8 mouse cellular contexts compared by ENCODE assay signal in the genomic region with DNA sequence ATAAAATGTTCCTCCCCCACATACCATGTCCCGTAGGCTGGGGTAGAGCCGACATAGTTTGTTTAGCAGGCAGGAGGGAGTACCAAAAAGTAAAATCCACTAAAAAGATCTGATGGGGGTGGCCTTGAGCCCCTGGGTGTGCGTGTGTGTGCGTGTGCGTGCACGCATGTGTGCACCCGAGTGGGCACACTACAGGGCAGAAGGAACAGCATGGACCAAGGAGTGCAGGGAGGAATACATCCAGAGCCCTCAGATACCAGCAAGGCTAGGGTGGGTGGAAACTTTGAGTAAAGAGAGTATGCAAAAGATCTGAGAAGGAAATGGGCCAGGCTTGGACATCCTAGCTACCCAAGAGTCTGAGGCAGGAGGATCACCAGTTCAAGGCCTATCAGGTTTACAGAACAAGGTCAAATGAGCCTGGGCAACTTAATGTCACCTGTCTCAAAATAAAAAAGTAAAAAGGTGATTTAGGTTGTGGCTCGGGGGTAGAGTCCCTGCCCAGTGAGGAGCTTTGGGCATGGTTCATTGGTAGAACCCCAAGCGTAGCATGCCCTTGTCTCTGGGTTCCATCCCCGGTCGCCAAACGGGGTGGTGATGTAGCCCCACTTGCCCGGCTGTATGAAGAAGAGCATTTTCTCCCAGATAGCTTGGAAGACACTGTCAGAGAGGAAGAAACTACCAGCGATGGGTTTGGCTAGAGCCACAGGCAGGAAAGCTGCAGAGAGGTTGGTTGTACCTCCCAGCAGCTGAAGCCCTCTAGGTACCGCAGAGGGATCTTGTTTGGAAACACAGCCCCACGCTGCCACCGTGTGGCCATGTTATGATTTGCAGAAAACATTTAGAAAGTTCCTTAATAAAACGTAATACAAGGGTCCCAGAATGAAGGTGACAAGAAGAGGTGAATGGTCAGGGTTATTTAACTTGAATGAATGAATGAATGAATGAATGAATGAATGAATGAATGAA. TPM values are rescaled to one million over a fixed set of nuclear protein-coding genes. Genes with fewer than 3 reads are reported as not detected.
A peak's percentile ranks its signal among the peaks of the same experiment; 100 is the strongest.
DNase-seq lines count a peak whose midpoint lies in the region.

No protein-coding gene starts in this region.

- DNase-seq in ES-CJ7 (ENCODE audit: low read depth, low spot score): peak; percentile 91
- DNase-seq in adrenal gland, adult 2 months: peak; percentile 66
- DNase-seq in embryo, embryonic 11.5 days (ENCODE audit: low read depth, low spot score): peak; percentile 78
- DNase-seq in heart, postnatal 14 days: peak; percentile 80 to 84
- peak; percentile 67 to 87 for DNase-seq in layer of hippocampus, adult 18-20 months (ENCODE audit: low spot score in 2 of 2)
- peak; percentile 88 for DNase-seq in lung, postnatal 10 days
- DNase-seq in retina, postnatal 1 day: peak; percentile 86
- DNase-seq in thymus, postnatal 4 days: peak; percentile 91

- intact Hi-C loops in heart, postnatal 14 days (cut with DNase I): loop anchor here (2.0 kb wide), 3 partner anchors 30 to 56 kb away; a partner anchor contains a TSS

RNA-seq across cellular contexts. Expression of a gene that starts 7.0 kb away (rescaled TPM):
- 100 to 1,000 TPM; 106 to 125 TPM for total RNA-seq in adrenal gland, adult 2 months (2021)
- 305 and 306 TPM in 2 replicates for polyA plus RNA-seq in adrenal gland, adult 2 months (2012; rRNA removed)
- 10 to 100 TPM; 49.1 to 53.5 TPM for total RNA-seq in heart, postnatal 14 days (2021)
- total RNA-seq in layer of hippocampus, adult 18-20 months (2021): 10 to 100 TPM; 64.9 to 68.5 TPM

RNA-seq across cellular contexts. Expression of a gene that starts 11.5 kb away (rescaled TPM):
- 1 to 10 TPM in 1 of 2 experiments, under 1 TPM in 1; 0.55 to 1.3 TPM for total RNA-seq in adrenal gland, adult 2 months (2021)
- polyA plus RNA-seq in adrenal gland, adult 2 months (2012; rRNA removed): 2.2 TPM in 2 replicates
- total RNA-seq in heart, postnatal 14 days (2021): under 1 TPM; 0.46 to 0.60 TPM
- not detected for total RNA-seq in layer of hippocampus, adult 18-20 months (2021)

RNA-seq across cellular contexts. Expression of a gene that starts 12.1 kb away (rescaled TPM):
- total RNA-seq in adrenal gland, adult 2 months (2021): 10 to 100 TPM in 1 of 2 experiments, 1 to 10 TPM in 1; 8.0 to 17.3 TPM
- 27.3 and 31.0 TPM in 2 replicates for polyA plus RNA-seq in adrenal gland, adult 2 months (2012; rRNA removed)
- total RNA-seq in heart, postnatal 14 days (2021): 10 to 100 TPM; 14.5 to 16.0 TPM
- 10 to 100 TPM in 1 of 2 experiments, 1 to 10 TPM in 1; 9.4 to 13.2 TPM for total RNA-seq in layer of hippocampus, adult 18-20 months (2021)

RNA-seq across cellular contexts. Expression of a gene that starts 28.8 kb away (rescaled TPM):
- under 1 TPM; 0.31 to 0.40 TPM for total RNA-seq in adrenal gland, adult 2 months (2021)
- polyA plus RNA-seq in adrenal gland, adult 2 months (2012; rRNA removed): 0.58 and 0.66 TPM in 2 replicates
- 1 to 10 TPM in 1 of 2 experiments, under 1 TPM in 1; 0.65 to 1.1 TPM for total RNA-seq in heart, postnatal 14 days (2021)
- total RNA-seq in layer of hippocampus, adult 18-20 months (2021): not detected

RNA-seq across cellular contexts. Expression of a gene that starts 29.7 kb away (rescaled TPM):
- total RNA-seq in adrenal gland, adult 2 months (2021): 1 to 10 TPM; 4.4 to 4.8 TPM
- 7.2 and 8.8 TPM in 2 replicates for polyA plus RNA-seq in adrenal gland, adult 2 months (2012; rRNA removed)
- 1 to 10 TPM; 1.3 to 1.5 TPM for total RNA-seq in heart, postnatal 14 days (2021)
- 100 to 1,000 TPM; 164 to 170 TPM for total RNA-seq in layer of hippocampus, adult 18-20 months (2021)

Comparison
In these comparisons a context has a peak if more than half of its experiments do, and no peak if none do; other contexts are left out.
1. Peak in every context shown above with its lines: DNase-seq.